Mouse (Mus musculus) cerebellum, postnatal 4 days (tissue): ENCODE data around the gene Eef1g.
"Not testable (repeated sequence)": the region's sequence is repeated elsewhere in the genome, so short reads cannot be mapped to it uniquely, and the experiment has no call there.

ENCODE experiments used
- DNase-seq, 2 experiments: peaks; one replicate each; pipeline ENCODE4 v3.0.0; 2022; ENCODE audit warnings: low spot score in 2 of 2, mixed read lengths in 1 of 2

Eef1g gene

DNA sequence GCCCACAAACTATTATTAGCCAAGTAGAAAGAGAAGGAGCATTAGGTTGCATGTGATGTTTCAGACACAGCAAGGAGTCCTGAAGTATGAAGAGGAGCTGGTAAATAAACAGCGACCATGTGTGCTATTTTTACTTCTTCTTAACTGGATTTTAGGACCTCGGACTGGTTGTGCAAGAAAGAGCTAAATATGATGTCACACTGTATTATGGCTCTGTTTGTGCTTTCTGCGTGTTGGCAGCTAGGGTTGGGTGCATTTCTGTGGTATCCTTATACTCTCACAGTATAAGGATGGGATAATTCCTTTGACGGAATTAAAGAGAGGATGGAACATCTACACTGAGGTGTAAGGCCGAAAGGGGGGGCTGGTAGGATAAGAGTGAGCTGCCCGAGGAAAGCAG lies 21.6 kb upstream of the Eef1g start:
- DNase-seq: no peak

- no peak for DNase-seq
These were observed 19.9 kb upstream of the Eef1g start for GRCm38 (mm10) chr19:8946929-8947328.

DNA sequence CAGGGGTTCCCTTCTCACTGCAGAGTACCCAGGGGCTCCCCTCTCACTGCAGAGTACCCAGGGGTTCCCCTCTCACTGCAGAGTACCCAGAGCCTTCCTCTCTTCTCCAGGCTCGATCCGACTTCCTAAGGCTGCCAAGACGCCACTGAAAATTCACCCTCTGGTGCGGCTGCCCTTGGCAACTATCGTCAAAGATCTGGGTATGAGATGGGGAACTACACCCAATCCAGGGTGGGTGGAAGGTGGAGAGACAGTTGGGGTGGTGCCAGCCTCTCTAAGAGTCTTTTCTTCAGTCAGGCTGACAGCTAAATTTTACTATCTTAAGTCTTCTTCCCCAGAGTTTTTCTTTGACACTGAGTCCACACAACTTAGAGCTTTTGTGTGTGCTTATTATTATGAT lies 16.7 kb upstream of the Eef1g start:
- DNase-seq: no peak

DNA sequence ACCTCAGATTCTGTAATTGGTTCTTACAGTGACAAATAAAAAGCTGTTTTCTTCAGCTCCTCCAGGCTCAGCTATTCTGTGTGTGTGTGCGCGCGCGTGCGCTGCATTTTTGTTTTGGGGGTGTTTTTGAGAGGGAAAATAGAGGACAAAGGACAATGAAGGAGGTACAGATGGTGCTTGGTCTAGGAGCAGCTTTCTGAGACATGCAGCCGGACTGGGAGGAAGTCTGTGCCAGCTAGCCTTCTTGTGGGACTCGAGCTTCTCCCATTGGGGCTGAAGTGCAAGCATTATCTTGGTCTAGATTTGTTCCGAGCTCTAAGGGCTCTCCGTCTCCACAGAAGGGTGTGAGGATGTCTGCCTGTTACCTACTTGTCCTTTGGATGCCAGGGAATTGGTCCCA lies 14.6 kb upstream of the Eef1g start:
- DNase-seq: no peak

DNA sequence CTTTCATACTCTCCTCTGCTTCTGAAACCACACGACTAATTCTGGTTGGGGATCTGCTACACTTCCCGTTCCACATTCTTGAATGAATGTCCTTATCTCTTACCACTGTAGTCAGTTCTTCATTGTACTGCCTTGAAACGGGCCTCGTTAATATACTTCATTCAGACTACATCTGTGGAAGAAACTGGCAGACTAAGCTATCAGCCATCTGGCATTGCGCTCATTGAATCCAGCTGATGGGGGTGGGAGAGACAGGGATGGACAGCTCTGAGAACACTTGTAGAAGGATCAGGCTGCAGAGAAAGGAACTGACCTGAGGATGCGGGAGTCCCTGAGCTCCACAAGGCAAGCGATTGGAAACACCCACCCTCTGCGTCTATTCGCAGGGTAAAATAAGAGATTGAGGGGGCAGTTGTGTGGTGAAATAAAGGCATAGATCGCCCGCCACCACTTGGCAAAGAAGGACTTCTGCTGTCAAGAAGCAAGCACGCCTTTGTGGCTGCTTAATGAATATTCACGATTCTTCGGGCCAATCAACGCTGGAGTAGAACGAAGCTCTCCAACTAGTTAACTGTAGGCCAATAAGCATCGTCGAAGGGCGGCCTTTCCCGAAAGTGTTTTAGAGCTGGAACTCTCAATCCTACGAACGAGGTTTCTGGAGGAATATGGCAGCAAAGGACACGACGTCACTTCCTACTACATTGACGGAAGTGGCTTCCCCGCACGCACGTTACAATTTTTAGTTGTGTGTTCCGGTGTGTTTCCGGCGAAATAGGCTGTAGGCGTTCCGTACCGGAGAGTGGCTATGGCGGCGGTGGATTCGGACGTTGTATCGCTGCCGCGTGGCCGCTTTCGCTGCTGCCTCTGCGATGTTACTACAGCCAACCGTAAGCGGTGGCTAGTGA lies 13.5 kb upstream of the Eef1g start, which contains the start of gene Tut1:
Tut1 (plus strand) TSS at position 713 of the 905 bp plus-strand sequence.
- DNase-seq: peak; percentile 69 to 88

- no peak for DNase-seq
These were observed 12.7 kb upstream of the Eef1g start for GRCm38 (mm10) chr19:8954171-8954570.

DNA sequence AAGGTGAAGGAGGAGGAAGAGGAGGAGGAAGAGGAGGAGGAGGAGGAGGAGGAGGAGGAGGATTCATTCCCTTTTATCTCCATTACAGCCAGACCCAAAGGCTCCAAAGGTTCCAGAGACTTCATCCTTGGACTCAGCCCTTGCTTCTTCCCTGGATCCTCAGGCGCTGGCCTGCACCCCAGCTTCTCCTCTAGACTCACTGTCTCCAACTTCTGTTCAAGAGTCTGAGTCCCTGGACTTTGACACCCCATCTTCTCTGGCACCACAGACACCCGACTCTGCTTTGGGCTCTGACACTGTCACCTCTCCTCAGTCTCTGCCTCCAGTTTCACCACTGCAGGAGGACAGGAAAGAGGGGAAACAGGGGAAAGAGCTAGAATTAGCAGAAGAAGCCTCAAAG lies 4.6 kb upstream of the Eef1g start:
- no peak for DNase-seq

DNA sequence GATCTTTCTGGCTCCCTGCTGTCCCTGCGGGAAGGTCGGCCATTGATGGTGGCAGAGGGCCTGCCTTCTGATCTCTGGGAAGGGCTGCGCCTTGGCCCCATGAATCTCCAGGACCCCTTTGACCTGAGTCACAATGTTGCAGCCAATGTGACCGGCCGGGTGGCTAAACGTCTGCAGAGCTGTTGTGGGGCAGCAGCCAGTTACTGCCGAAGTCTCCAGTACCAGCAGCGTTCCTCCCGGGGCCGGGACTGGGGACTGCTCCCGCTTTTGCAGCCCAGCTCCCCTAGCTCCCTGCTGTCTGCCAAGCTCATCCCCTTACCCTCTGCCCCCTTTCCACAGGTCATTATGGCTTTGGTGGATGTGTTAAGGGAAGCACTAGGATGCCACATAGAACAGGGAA lies 1.8 kb upstream of the Eef1g start:
- DNase-seq: no peak

GRCm38 (mm10) chr19:8965771-8966170 lies 1.1 kb upstream of the Eef1g start:
- DNase-seq: no peak

DNA sequence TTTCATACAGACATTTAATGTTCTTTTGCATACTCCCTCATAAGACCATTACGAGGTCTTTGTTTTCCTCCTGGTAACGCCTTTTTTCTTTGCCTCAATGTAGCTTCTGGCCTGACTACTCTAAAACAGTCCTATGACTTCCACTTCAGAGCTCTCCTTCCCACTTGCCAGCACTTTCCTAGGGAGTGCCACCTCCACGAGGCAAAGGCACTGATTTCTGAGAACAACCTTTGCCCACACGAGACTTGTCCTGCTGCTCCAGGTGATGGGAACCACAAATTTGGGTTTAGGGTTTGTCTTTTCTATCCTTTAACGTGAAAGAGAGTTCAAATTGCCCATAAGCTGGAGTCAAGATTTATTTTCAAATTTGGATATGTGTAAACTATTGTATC lies 647 bp upstream of the Eef1g start:
- DNase-seq: no peak

- no peak for DNase-seq
These were observed 517 bp downstream of the Eef1g start for GRCm38 (mm10) chr19:8967373-8967743.

DNA sequence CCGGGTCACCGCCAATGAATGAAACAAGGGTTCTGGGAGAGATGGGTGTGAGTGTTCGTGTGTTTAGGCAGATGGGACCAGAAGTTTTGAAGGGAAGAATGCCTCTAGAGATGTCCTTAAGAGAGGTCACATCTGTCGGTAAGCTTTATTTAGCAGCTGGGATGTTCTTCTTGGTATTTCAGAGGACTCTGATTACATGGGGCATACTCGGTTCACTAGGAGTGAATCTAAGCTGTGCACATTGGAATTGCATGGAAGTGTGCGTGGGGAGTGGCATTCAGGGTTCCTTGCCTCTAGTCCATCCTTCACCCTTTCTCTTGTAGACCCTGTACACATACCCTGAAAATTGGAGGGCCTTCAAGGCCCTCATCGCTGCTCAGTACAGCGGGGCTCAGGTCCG lies 1.1 kb downstream of the Eef1g start:
- no peak for DNase-seq

GRCm38 (mm10) chr19:8972491-8972890 lies 5.7 kb downstream of the Eef1g start:
- not testable (repeated sequence) for DNase-seq

GRCm38 (mm10) chr19:8974638-8975037 lies 7.8 kb downstream of the Eef1g start:
- DNase-seq: no peak

- no peak for DNase-seq
These were observed 8.7 kb downstream of the Eef1g start for GRCm38 (mm10) chr19:8975491-8975890.

DNA sequence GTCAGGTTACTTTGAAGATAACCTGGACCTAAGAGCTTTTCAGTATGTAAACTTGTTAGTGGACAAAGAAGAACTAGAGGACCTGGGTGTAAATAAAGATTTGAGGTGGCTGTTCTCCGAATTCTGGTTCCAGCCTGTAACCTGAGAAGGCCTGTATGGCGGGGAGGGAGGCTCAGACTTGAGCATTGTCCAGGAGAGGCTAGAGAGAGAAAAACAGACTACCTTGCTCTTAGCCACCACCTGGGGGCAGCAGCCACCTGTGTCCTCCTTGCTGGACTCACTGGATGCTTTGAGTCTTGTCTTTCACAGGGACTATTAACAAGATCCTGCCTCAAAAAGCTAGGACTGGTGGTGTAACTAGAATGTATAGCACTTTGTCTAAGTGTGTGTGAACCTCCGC lies 9.7 kb downstream of the Eef1g start:
- DNase-seq: no peak

- no peak for DNase-seq
These were observed 13.9 kb downstream of the Eef1g start for GRCm38 (mm10) chr19:8980771-8981170.

GRCm38 (mm10) chr19:8981450-8982168 lies 14.8 kb downstream of the Eef1g start:
- DNase-seq: no peak

- DNase-seq: no peak
These were observed 15.7 kb downstream of the Eef1g start for GRCm38 (mm10) chr19:8982303-8983149.

DNA sequence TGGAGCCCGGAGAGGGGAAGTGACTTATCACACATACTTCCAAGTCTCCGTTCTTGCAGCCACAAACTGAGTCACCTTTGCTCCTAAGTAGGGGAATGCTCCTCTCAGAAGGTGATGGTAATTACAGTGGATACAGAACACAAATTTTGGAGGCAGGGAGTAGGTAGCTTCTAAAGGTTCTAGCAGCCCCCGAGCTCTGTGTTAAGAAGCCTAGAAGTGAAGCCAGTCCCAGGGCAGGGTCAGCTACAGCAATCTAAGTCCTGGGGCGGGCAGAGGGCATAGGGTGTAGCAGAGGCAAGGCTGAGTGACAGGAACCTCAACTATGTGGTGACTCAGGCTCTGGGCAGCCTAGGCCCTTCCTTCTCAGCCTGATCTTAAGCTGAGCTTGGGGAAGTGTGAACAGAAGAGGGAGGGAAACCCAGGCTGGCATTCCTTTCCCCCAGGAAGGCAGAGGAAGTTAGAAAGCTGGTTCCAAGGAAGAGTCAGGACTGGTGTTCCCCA lies 16.4 kb downstream of the Eef1g start:
- DNase-seq: no peak

DNA sequence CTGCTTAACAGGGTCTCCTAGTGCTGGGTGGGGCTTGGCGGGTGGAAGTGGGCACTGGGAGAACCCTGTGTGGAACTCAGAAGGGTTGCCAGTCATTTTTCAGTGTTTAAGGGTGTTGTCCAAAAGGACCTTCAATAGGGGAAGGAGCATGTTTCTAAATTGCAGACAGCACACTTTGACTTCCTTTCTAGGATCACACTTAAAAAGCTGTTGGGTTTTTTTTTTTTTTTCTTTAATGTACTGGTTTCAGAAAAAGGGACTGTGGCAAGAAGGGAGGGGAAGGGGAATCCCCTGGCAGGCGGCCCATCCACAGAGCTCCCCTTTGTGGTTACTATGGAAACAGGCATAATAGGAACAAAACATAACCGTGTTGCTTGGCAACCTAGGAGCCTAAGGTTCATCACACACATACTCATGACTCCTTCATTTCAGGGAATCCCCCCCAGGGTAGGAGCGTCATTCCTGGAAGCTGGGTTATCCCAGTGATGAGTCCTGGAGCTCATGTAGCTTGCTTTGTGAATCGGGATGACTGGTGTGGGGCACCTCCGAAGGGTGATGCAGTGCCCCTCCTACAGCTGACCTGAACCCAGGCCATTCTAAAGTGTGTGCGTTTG lies 17.5 kb downstream of the Eef1g start:
- DNase-seq: peak in 1 of 2 experiments; percentile 49
